Mouse (Mus musculus) 416B (cell line): ENCODE measurements around the gene Slc26a3.
A peak's percentile ranks its signal among the peaks of the same experiment; 100 is the strongest.

ENCODE experiments used
- DNase-seq: peaks from one replicate; pipeline ENCODE4 v3.0.0; 2011; ENCODE audit warnings: low read depth

Gene Slc26a3

GRCm38 (mm10) chr12:31513724-31514503, 123.2 kb downstream of the Slc26a3 start:
- DNase-seq: peak; percentile 73

- peak; percentile 31 for DNase-seq
Measured at GRCm38 (mm10) chr12:31520119-31520518, 129.4 kb downstream of the Slc26a3 start.

GRCm38 (mm10) chr12:31521371-31521770, 130.7 kb downstream of the Slc26a3 start:
- DNase-seq: no peak
